Mouse (Mus musculus) heart, adult 2 months (tissue): Measurements from ENCODE around the gene N4bp1. TPM values are rescaled to one million over a fixed set of nuclear protein-coding genes. Genes with fewer than 3 reads are reported as not detected.

Source experiments
- DNase-seq, 2 experiments: peaks; one replicate each; pipeline ENCODE4 v3.0.0; 2021
- H3K27ac ChIP-seq: fragments of 200-600 bp; 2 replicates; pipeline ENCODE4 v1.8.1; 2022
- H3K27me3 ChIP-seq: fragments of 200-500 bp; 2 replicates; pipeline ENCODE4 v1.6.1; 2012; ENCODE audit warnings: mild to moderate bottlenecking, low read length, inconsistent platforms, mixed read lengths; ENCODE audit not compliant: control insufficient read depth, insufficient read depth
- H3K36me3 ChIP-seq: fragments of 200-500 bp; 2 replicates; pipeline ENCODE4 v1.6.1; 2012; ENCODE audit warnings: low read length, inconsistent platforms; ENCODE audit not compliant: control insufficient read depth, insufficient read depth
- H3K4me1 ChIP-seq: fragments of 200-500 bp; 2 replicates; pipeline ENCODE4 v1.6.1; 2011; ENCODE audit warnings: low read length; ENCODE audit not compliant: control insufficient read depth, insufficient read depth
- H3K4me3 ChIP-seq: fragments of 200-600 bp; 2 replicates; pipeline ENCODE4 v1.8.1; 2022
- H3K79me2 ChIP-seq: fragments of 200-500 bp; replicated peaks from 2 replicates; pipeline ENCODE4 v1.6.1; 2012; ENCODE audit warnings: mild to moderate bottlenecking, inconsistent platforms, low read length, moderate library complexity, mixed read lengths; ENCODE audit not compliant: control insufficient read depth, insufficient read depth
- H3K9ac ChIP-seq: fragments of 200-500 bp; 2 replicates; pipeline ENCODE4 v1.6.1; 2012; ENCODE audit warnings: low read depth, mild to moderate bottlenecking, control low read depth, inconsistent platforms, low read length, mixed read lengths
- CTCF ChIP-seq: fragments of 200-600 bp; IDR thresholded peaks from 2 replicates; pipeline ENCODE4 v1.8.1; 2022; ENCODE audit warnings: antibody characterized with exemption, mild to moderate bottlenecking, moderate library complexity
- EP300 ChIP-seq: fragments of 200-500 bp; IDR thresholded peaks from 2 replicates; pipeline ENCODE4 v1.6.1; 2011; ENCODE audit warnings: low read depth, low read length, control low read depth; ENCODE audit not compliant: insufficient read depth
- POLR2A ChIP-seq: fragments of 200-500 bp; IDR thresholded peaks from 2 replicates; pipeline ENCODE4 v1.6.1; 2011; ENCODE audit warnings: mild to moderate bottlenecking, low read depth, low read length, control low read depth; ENCODE audit not compliant: insufficient read depth
- WGBS: fragments of 180-500 bp; shearing (Covaris S2); methylation state at CpG from one replicate; pipeline ENCODE4 v1.1.7; 2018; 5-methylcytosine and 5-hydroxymethylcytosine counted together
- intact Hi-C: fragments of 180-260 bp; cut with DNase I; formaldehyde crosslinking; loops from one replicate; pipeline ENCODE4 v1.15.1; 2025
- polyA plus RNA-seq: library from polyadenylated mRNA; depleted of rRNA; stranded (reverse); fragments of >200 nt; gene quantifications from 2 replicates; pipeline ENCODE4 v1.2.3, GENCODE M21; 2012; rRNA removed
- total RNA-seq, 2 experiments: library from RNA; stranded (reverse); gene quantifications; 2 replicates each; pipeline ENCODE4 v1.2.3; 2021

N4bp1 gene
- total and polyA plus RNA-seq, 3 experiments, result 8.9 to 18.1 (median 17.1) TPM

GRCm38 (mm10) chr8:86762806-86763205 is 122.3 kb downstream of the N4bp1 start:
- Histone ChIP-seq H3K79me2 (no peaks in the 10 kb centered on the region), H3K36me3 (no peaks in the 10 kb centered on the region), H3K4me1 (no peaks in the 10 kb centered on the region), H3K4me3 (no peak overlapping the region), H3K9ac (no peak overlapping the region), H3K27me3 (no peaks in the 10 kb centered on the region), H3K27ac (no peak overlapping the region)
- TF ChIP-seq EP300 (no peak), POLR2A (no peak), CTCF (no peak)
- WGBS, result 81% methylated on average over 5 of the region's 5 CpGs
- DNase-seq, result no peak
- intact Hi-C loops, result no loop called here

DNA sequence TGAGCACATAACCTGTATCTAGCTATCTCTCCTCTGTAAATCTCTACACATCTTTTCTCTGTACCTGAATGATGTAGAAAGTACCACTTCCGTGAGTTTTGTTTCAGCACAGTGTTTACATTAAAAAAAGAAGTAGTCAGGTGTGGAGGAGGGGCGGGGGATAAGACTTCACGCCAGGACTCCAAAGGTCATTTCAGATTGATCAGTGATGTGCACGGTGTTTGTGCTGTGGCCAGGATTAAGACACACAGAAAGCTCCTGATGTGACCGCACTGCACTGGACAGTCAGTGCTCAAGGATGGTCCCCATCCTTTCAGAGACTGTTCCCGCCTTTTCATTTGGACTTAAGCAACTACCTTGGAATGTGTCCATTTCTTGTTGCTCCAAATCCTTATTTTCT is 124.3 kb downstream of the N4bp1 start:
- Histone ChIP-seq H3K27me3 (no peaks in the 10 kb centered on the region), H3K4me3 (no peak overlapping the region), H3K79me2 (no peaks in the 10 kb centered on the region), H3K9ac (no peak overlapping the region), H3K36me3 (no peaks in the 10 kb centered on the region), H3K27ac (no peak overlapping the region), H3K4me1 (no peaks in the 10 kb centered on the region)
- TF ChIP-seq POLR2A (no peak), EP300 (no peak), CTCF (no peak)
- 83% methylated on average over 6 of the region's 6 CpGs for WGBS
- no peak for DNase-seq
- intact Hi-C loops, result no loop called here

- intact Hi-C loops, result no loop called here
- no peaks in the 10 kb centered on the region for H3K79me2 ChIP-seq
- DNase-seq, result no peak
- H3K27me3 ChIP-seq, result no peaks in the 10 kb centered on the region
- no peaks in the 10 kb centered on the region for H3K4me1 ChIP-seq
- H3K36me3 ChIP-seq, result no peaks in the 10 kb centered on the region
- H3K9ac ChIP-seq, result no peak overlapping the region
- WGBS, result 23% methylated on average over 4 of the region's 4 CpGs
- TF ChIP-seq CTCF (no peak), POLR2A (no peak), EP300 (no peak)
- H3K4me3 ChIP-seq, result no peak overlapping the region
- no peak overlapping the region for H3K27ac ChIP-seq
Measured at GRCm38 (mm10) chr8:86759090-86759491, 126.0 kb downstream of the N4bp1 start.

DNA sequence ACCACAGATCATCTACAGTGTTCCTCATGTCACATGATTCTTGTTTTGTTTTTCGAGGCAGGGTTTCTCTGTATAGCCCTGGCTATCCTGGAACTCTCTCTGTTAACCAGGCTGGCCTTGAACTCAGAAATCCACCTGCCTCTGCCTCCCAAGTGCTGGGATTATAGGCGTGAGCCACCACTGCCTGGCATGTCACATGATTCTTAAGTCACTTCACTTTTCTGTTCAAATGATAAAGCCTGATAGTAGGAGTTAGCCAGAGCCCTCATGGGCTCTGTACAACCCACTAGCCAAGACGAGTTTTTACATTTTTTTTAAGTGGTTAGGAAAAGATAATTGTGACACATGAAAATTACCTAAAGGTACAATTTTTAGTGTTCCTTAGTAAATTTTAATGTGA is 126.4 kb downstream of the N4bp1 start:
- Histone ChIP-seq H3K36me3 (no peaks in the 10 kb centered on the region), H3K27me3 (no peaks in the 10 kb centered on the region), H3K79me2 (no peaks in the 10 kb centered on the region), H3K9ac (no peak overlapping the region), H3K4me3 (no peak overlapping the region), H3K27ac (no peak overlapping the region), H3K4me1 (no peaks in the 10 kb centered on the region)
- intact Hi-C loops, result no loop called here
- TF ChIP-seq CTCF (no peak), EP300 (no peak), POLR2A (no peak)
- 75% methylated on average over 3 of the region's 3 CpGs for WGBS
- no peak for DNase-seq

Other genes starting within 250 kb of the N4bp1 start
- gene Gm10638, start 139.6 kb downstream of the N4bp1 start, total RNA-seq, result 1 to 10 TPM; 2.8 to 3.1 TPM
- gene Gm10638, start 139.6 kb downstream of the N4bp1 start, polyA plus RNA-seq, result 0.73 and 2.0 TPM in 2 replicates
- 10 to 100 TPM; 11.5 to 16.3 TPM for gene Siah1a, start 139.3 kb downstream of the N4bp1 start, total RNA-seq
- gene Siah1a, start 139.3 kb downstream of the N4bp1 start, polyA plus RNA-seq, result 15.6 and 25.8 TPM in 2 replicates